Comparison of ENCODE assay signal across 15 mouse cellular contexts in genomic region chr3:133694057-133694456, GRCm38 (mm10).
A peak's percentile ranks its signal among the peaks of the same experiment; 100 is the strongest.
DNase-seq lines count a peak whose midpoint lies in the region; ATAC-seq and TF ChIP-seq lines count a peak whose summit lies in the region.
"Had no signal": no experiment of that assay in that cellular context is flagged by ENCODE, and none has a peak within 500 bp of the region (broad histone marks: within the 10 kb centered on the region; RNA-seq: fewer than 3 reads in every experiment).

No protein-coding gene starts in this region.

- no peaks in the 10 kb centered on the region for H3K79me2 ChIP-seq in liver, adult 2 months (ENCODE audit: control insufficient read depth, insufficient read depth, low read length)

- H3K36me3 ChIP-seq in liver, adult 2 months (ENCODE audit: control insufficient read depth, insufficient read depth, low read length) = no peaks in the 10 kb centered on the region
- no peaks in the 10 kb centered on the region for H3K36me3 ChIP-seq in liver, postnatal 0 days (replicated peaks; ENCODE audit: insufficient read depth, low read length)
- H3K36me3 ChIP-seq: embryonic facial prominence, embryonic 15.5 days; heart, embryonic 10.5 days; liver, embryonic 12.5 days had no signal

- H3K4me1 ChIP-seq in liver, adult 2 months (ENCODE audit: control insufficient read depth, insufficient read depth, low read length) = no peaks in the 10 kb centered on the region
- no peaks in the 10 kb centered on the region for H3K4me1 ChIP-seq in liver, postnatal 0 days (ENCODE audit: insufficient read depth)
- H3K4me1 ChIP-seq: embryonic facial prominence, embryonic 15.5 days; heart, embryonic 10.5 days; liver, embryonic 12.5 days had no signal

- H3K9ac ChIP-seq in liver, adult 2 months (ENCODE audit: low read depth, low read length) = no peak overlapping the region
- H3K9ac ChIP-seq in liver, postnatal 0 days (replicated peaks) = no peak overlapping the region
- H3K9ac ChIP-seq: embryonic facial prominence, embryonic 15.5 days; liver, embryonic 12.5 days had no signal

- no peaks in the 10 kb centered on the region for H3K9me3 ChIP-seq in liver, postnatal 0 days (ENCODE audit: low read length)
- H3K9me3 ChIP-seq: embryonic facial prominence, embryonic 15.5 days; heart, embryonic 10.5 days; liver, embryonic 12.5 days had no signal

- H3K27me3 ChIP-seq in liver, adult 2 months (ENCODE audit: control insufficient read depth, insufficient read depth, low read length) = no peaks in the 10 kb centered on the region
- no peaks in the 10 kb centered on the region for H3K27me3 ChIP-seq in liver, postnatal 0 days (ENCODE audit: insufficient read depth, low read length)
- H3K27me3 ChIP-seq: embryonic facial prominence, embryonic 15.5 days; liver, embryonic 12.5 days had no signal

- no peak for TF ChIP-seq EP300 in liver, postnatal 0 days (IDR thresholded peaks at IDR 0.05; ENCODE audit: low read depth)

- WGBS in liver, adult 2 months = 51% methylated on average over 4 of the region's 4 CpGs
- 57% methylated on average over 4 of the region's 4 CpGs for WGBS in liver, postnatal 0 days (ENCODE audit: insufficient replicate concordance)

- no peak for TF ChIP-seq POLR2A in liver, adult 2 months (IDR thresholded peaks at IDR 0.05; ENCODE audit: extremely low read depth, insufficient read depth, low read length)

- no peak overlapping the region for H3K27ac ChIP-seq in liver, adult 2 months (replicated peaks; ENCODE audit: insufficient read depth, low read depth, low read length)
- H3K27ac ChIP-seq in liver, postnatal 0 days (ENCODE audit: low read depth) = no peak overlapping the region
- no peak overlapping the region for H3K27ac ChIP-seq in left cerebral cortex, adult 2 months
- H3K27ac ChIP-seq: embryonic facial prominence, embryonic 15.5 days; heart, embryonic 10.5 days; liver, embryonic 12.5 days; macrophage had no signal

- no peak overlapping the region for H3K4me3 ChIP-seq in liver, adult 2 months (ENCODE audit: insufficient read depth, low read depth, low read length)
- no peak overlapping the region for H3K4me3 ChIP-seq in liver, postnatal 0 days (ENCODE audit: low read depth, low read length)
- no peak overlapping the region for H3K4me3 ChIP-seq in left cerebral cortex, adult 2 months
- H3K4me3 ChIP-seq: embryonic facial prominence, embryonic 15.5 days; heart, embryonic 10.5 days; liver, embryonic 12.5 days had no signal

- TF ChIP-seq CTCF in liver, adult 2 months (IDR thresholded peaks at IDR 0.05; ENCODE audit: low read depth, low read length) = no peak
- TF ChIP-seq CTCF in liver, postnatal 0 days (IDR thresholded peaks at IDR 0.05; ENCODE audit: low read depth) = no peak
- no peak for TF ChIP-seq CTCF in left cerebral cortex, adult 2 months (IDR thresholded peaks at IDR 0.05)

- intact Hi-C loops in left cerebral cortex, adult 2 months (cut with DNase I) = loop anchor here (5.0 kb wide), 1 partner anchor 63 kb away; no protein-coding TSS in a partner anchor

- no peak overlapping the region for H3K4me2 ChIP-seq in liver, postnatal 0 days (ENCODE audit: low read depth, low read length)
- H3K4me2 ChIP-seq: embryonic facial prominence, embryonic 15.5 days; liver, embryonic 12.5 days had no signal

- DNase-seq in cerebellum, adult 9-11 months = peak; percentile 2
- DNase-seq in cerebellum, adult 11 months = no peak
- DNase-seq in liver, adult 2 months (ENCODE audit: extremely low read depth, low read depth, low spot score) = peak; percentile 9
- no peak for DNase-seq in liver, postnatal 0 days
- DNase-seq in left cerebral cortex, adult 2 months (ENCODE audit: extremely low spot score in 1 of 2, low spot score in 2 of 2) = peak; percentile 15 to 18
- peak; percentile 14 for DNase-seq in right cerebral cortex, postnatal 4 days
- no peak for DNase-seq in spleen, adult 12 weeks (ENCODE audit: low spot score)
- DNase-seq in heart, adult 11 months = no peak
- DNase-seq: B cell, adult 2 months; kidney, adult 18-20 months had no signal

- ATAC-seq in liver, postnatal 0 days = no peak
- ATAC-seq: liver, embryonic 12.5 days; midbrain, embryonic 16.5 days had no signal

Comparison
In these comparisons a context has a peak if more than half of its experiments do, and no peak if none do; other contexts are left out.
1. DNase-seq: peak in cerebellum, adult 9-11 months (single experiment), liver, adult 2 months (single experiment), left cerebral cortex, adult 2 months (2 of 2) and right cerebral cortex, postnatal 4 days (single experiment); none in cerebellum, adult 11 months (single experiment), liver, postnatal 0 days (single experiment), spleen, adult 12 weeks (single experiment) and heart, adult 11 months (single experiment).